ENCODE assay signal across 26 mouse cellular contexts in the genomic region with DNA sequence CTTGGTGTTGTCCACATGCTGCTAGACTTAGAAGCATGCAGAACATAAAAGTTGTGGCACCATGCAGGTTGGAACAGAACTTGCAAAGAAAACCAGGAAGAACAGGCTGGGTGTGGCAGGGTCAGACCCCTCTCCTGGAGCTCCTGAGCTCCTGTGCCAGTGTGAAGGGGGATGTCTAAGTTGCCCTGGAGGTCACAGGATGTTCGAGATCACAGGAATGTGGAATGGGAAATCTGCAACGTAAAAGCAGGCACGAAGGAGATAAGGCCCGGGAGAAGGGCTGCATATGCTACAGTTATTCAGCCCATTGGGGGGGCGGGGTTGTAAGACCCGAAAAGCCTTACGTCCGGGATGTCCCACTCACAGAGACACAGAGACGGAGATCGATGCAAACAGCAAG.
"Had no signal": no experiment of that assay in that cellular context is flagged by ENCODE, and none has a peak within 500 bp of the region (broad histone marks: within the 10 kb centered on the region; RNA-seq: fewer than 3 reads in every experiment).

No protein-coding gene starts in this region.

- H3K9me3 ChIP-seq: heart, embryonic 15.5 days; hindbrain, embryonic 15.5 days; limb, embryonic 10.5 days had no signal

- H3K4me3 ChIP-seq: gastrocnemius, adult 2 months; heart, embryonic 13.5 days; heart, embryonic 15.5 days; hindbrain, embryonic 13.5 days; hindbrain, embryonic 15.5 days; layer of hippocampus, adult 2 months; left cerebral cortex, adult 2 months; limb, embryonic 10.5 days; limb, embryonic 12.5 days; liver, embryonic 13.5 days; liver, embryonic 15.5 days had no signal

- ATAC-seq: hindbrain, postnatal 0 days; intestine, postnatal 0 days had no signal

- H3K9ac ChIP-seq: heart, embryonic 13.5 days; heart, embryonic 15.5 days; hindbrain, embryonic 13.5 days; hindbrain, embryonic 15.5 days; limb, embryonic 12.5 days; liver, embryonic 13.5 days; liver, embryonic 15.5 days had no signal

- H3K27ac ChIP-seq: gastrocnemius, adult 2 months; heart, embryonic 13.5 days; heart, embryonic 15.5 days; hindbrain, embryonic 13.5 days; hindbrain, embryonic 15.5 days; hindbrain, postnatal 0 days; layer of hippocampus, adult 2 months; left cerebral cortex, adult 2 months; limb, embryonic 10.5 days; limb, embryonic 12.5 days; liver, embryonic 13.5 days; liver, embryonic 15.5 days had no signal

- H3K4me1 ChIP-seq: heart, embryonic 15.5 days; hindbrain, embryonic 13.5 days; hindbrain, embryonic 15.5 days; limb, embryonic 10.5 days; limb, embryonic 12.5 days; liver, embryonic 13.5 days; liver, embryonic 15.5 days had no signal

- DNase-seq: gastrocnemius, adult 2 months; gastrocnemius, postnatal 10 days; gastrocnemius, postnatal 25 days; heart, adult 18-20 months; heart, postnatal 14 days; heart, postnatal 36 days; kidney, adult 18-20 months; kidney, adult 8-10 months; kidney, postnatal 10 days; kidney, postnatal 25 days; kidney, postnatal 4 days; liver; liver, embryonic 13.5 days had no signal

- H3K27me3 ChIP-seq: heart, embryonic 13.5 days; heart, embryonic 15.5 days; hindbrain, embryonic 13.5 days; hindbrain, embryonic 15.5 days; limb, embryonic 12.5 days; liver, embryonic 13.5 days; liver, embryonic 15.5 days had no signal

- H3K4me2 ChIP-seq: heart, embryonic 11.5 days; heart, embryonic 13.5 days; heart, embryonic 15.5 days; hindbrain, embryonic 13.5 days; hindbrain, embryonic 15.5 days; limb, embryonic 12.5 days; liver, embryonic 11.5 days; liver, embryonic 13.5 days; liver, embryonic 15.5 days had no signal
